Mouse (Mus musculus): ENCODE measurements around the gene Fig4. TPM values are rescaled to one million over a fixed set of nuclear protein-coding genes. Genes with fewer than 3 reads are reported as not detected.

The Fig4 gene
- polyA plus RNA-seq, 1 experiment from 2014 or later: 19.6 TPM

DNA sequence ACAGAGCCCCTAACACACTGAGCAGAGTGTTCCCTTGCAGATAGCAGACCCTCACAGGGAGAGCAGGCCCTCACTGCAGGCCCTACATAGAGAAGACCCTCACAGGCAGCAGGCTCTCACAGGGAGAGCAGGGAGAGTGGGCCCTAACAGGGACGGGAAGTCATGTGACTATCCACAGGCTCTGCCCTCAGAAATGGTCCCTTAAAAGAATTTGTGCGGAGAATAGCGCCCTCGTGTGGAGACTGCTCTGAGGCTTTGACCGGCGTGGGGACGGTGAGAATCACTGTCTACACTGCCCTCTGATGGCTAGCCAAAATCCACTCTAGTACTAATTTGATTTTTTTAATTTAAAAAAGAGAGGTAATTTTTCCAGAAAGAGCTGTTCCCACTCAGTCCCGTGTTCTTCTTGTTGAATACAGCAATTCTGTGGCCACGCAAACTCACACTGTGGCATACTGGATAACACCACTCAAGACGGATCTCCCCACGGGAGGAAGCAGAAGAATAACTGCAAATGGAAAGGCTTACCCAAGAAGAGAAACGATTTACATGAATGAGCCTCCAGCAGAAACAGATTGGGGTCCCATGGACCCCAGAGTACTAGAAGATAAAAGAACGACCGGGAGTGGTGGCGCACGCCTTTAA lies 14.2 kb downstream of the Fig4 start:
- DNase-seq (ENCODE audit: low spot score): peak; percentile 90
- no peaks in the 10 kb centered on the region for H3K9me3 ChIP-seq
- H3K4me3 ChIP-seq: no peak overlapping the region
- WGBS: 41% methylated on average over 16 of the region's 16 CpGs
- H3K4me1 ChIP-seq (replicated peaks): peaks cover 22% of the 10 kb centered on the region
- no peaks in the 10 kb centered on the region for H3K27me3 ChIP-seq (ENCODE audit: insufficient read depth, poor library complexity, severe bottlenecking)
- peak overlapping the region; percentile 83 for H3K27ac ChIP-seq
- H3K36me3 ChIP-seq: peaks cover 4% of the 10 kb centered on the region; the same call in 1 of the 2 replicates

GRCm38 (mm10) chr10:41288074-41288473 lies 15.0 kb downstream of the Fig4 start:
- DNase-seq (ENCODE audit: low spot score): no peak
- Histone ChIP-seq H3K27ac (peak overlapping the region; percentile 83; the same call in 1 of the 2 replicates), H3K4me3 (no peak overlapping the region), H3K4me1 (replicated peaks) (peaks cover 16% of the 10 kb centered on the region), H3K27me3 (ENCODE audit: insufficient read depth, poor library complexity, severe bottlenecking) (no peaks in the 10 kb centered on the region), H3K9me3 (no peaks in the 10 kb centered on the region), H3K36me3 (peaks cover 7% of the 10 kb centered on the region; the same call in 1 of the 2 replicates)
- WGBS: 91% methylated on average over 1 of the region's 1 CpGs

DNA sequence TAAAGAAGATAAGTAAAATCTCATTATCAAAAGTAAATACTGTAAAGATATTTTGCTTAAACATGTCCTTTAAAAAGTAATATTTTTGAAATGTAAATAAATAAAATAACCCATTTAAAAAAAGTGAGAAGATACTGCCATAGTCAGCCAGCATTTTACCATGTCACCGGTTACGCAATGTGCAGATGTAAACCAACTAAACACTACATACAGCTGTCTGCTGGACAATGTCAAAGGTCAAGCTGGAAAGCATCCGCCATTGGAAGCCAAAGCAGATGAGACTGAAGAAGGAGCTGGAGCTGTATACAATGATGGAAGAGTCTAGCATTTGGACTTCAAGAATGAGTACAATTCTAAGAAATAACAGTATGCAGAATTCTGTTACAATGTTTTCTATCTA lies 15.4 kb downstream of the Fig4 start:
- WGBS: 87% methylated on average over 3 of the region's 3 CpGs
- Histone ChIP-seq H3K36me3 (peaks cover 7% of the 10 kb centered on the region; the same call in 1 of the 2 replicates), H3K9me3 (no peaks in the 10 kb centered on the region), H3K4me3 (no peak overlapping the region), H3K27me3 (ENCODE audit: insufficient read depth, poor library complexity, severe bottlenecking) (no peaks in the 10 kb centered on the region), H3K4me1 (replicated peaks) (peaks cover 11% of the 10 kb centered on the region), H3K27ac (no peak overlapping the region)
- DNase-seq (ENCODE audit: low spot score): no peak

- no peaks in the 10 kb centered on the region for H3K27me3 ChIP-seq (ENCODE audit: insufficient read depth, poor library complexity, severe bottlenecking)
- H3K4me3 ChIP-seq: no peak overlapping the region
- H3K27ac ChIP-seq: no peak overlapping the region
- H3K9me3 ChIP-seq: no peaks in the 10 kb centered on the region
- 90% methylated on average over 2 of the region's 2 CpGs for WGBS
- no peaks in the 10 kb centered on the region for H3K4me1 ChIP-seq (replicated peaks)
- peaks cover 7% of the 10 kb centered on the region; the same call in 1 of the 2 replicates for H3K36me3 ChIP-seq
- DNase-seq (ENCODE audit: low spot score): no peak
Measured at GRCm38 (mm10) chr10:41282086-41282485, 21.0 kb downstream of the Fig4 start.

DNA sequence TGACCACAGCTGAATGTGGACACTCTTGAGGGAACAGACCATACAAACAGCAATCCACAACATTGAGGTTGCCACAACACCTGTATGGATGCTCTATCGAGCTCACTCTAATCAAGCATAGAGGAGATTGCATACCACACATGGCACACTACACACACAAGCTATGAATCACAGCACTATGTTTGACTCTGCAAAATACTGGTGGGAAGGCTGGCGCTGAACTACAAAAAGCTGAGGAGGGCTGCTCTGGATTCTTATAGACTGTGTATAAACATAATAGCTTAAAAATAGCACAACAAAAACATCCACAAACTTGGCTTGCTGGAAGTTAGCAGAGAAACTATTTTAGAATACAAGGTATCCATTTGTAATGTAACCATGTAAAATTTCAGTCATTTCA lies 22.3 kb downstream of the Fig4 start:
- Histone ChIP-seq H3K27ac (no peak overlapping the region), H3K4me3 (no peak overlapping the region), H3K36me3 (peaks cover 7% of the 10 kb centered on the region; the same call in 1 of the 2 replicates), H3K27me3 (ENCODE audit: insufficient read depth, poor library complexity, severe bottlenecking) (no peaks in the 10 kb centered on the region), H3K4me1 (replicated peaks) (no peaks in the 10 kb centered on the region), H3K9me3 (no peaks in the 10 kb centered on the region)
- 91% methylated on average over 2 of the region's 2 CpGs for WGBS
- DNase-seq (ENCODE audit: low spot score): no peak

DNA sequence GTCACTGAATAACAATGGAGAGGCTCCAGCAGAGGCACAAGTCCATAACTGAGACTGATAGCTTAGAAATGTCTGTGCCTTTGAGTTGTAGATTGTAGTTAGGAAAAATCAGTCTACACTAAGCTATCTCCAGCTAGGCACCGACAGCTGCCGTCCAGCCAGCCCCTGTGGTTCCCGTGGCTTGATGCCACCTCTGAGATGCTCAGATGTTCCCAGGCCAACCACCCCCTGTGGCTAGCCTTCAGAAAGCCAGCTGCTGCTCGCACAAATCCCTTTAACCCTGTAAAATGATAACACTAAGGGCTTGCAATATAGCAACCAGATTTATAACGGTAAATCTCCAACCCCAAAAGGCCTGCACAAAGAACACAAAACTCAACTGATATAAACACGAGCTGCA lies 22.9 kb downstream of the Fig4 start:
- Histone ChIP-seq H3K4me1 (replicated peaks) (no peaks in the 10 kb centered on the region), H3K9me3 (no peaks in the 10 kb centered on the region), H3K4me3 (no peak overlapping the region), H3K27me3 (ENCODE audit: insufficient read depth, poor library complexity, severe bottlenecking) (no peaks in the 10 kb centered on the region), H3K27ac (no peak overlapping the region), H3K36me3 (peaks cover 7% of the 10 kb centered on the region; the same call in 1 of the 2 replicates)
- WGBS: 58% methylated on average over 6 of the region's 6 CpGs
- no peak for DNase-seq (ENCODE audit: low spot score)

GRCm38 (mm10) chr10:41278808-41279207 lies 24.3 kb downstream of the Fig4 start:
- Histone ChIP-seq H3K9me3 (no peaks in the 10 kb centered on the region), H3K4me3 (no peak overlapping the region), H3K27me3 (ENCODE audit: insufficient read depth, poor library complexity, severe bottlenecking) (no peaks in the 10 kb centered on the region), H3K27ac (no peak overlapping the region), H3K4me1 (replicated peaks) (no peaks in the 10 kb centered on the region), H3K36me3 (peaks cover 3% of the 10 kb centered on the region; the same call in 1 of the 2 replicates)
- no peak for DNase-seq (ENCODE audit: low spot score)
- 78% methylated on average over 1 of the region's 1 CpGs for WGBS

- no peak overlapping the region for H3K4me3 ChIP-seq
- no peaks in the 10 kb centered on the region for H3K27me3 ChIP-seq (ENCODE audit: insufficient read depth, poor library complexity, severe bottlenecking)
- no peak overlapping the region for H3K27ac ChIP-seq
- WGBS: 87% methylated on average over 1 of the region's 1 CpGs
- no peaks in the 10 kb centered on the region for H3K9me3 ChIP-seq
- H3K36me3 ChIP-seq: no peaks in the 10 kb centered on the region
- H3K4me1 ChIP-seq (replicated peaks): no peaks in the 10 kb centered on the region
- DNase-seq (ENCODE audit: low spot score): no peak
Measured at GRCm38 (mm10) chr10:41274871-41275270, 28.2 kb downstream of the Fig4 start.

- no peaks in the 10 kb centered on the region for H3K4me1 ChIP-seq (replicated peaks)
- no peaks in the 10 kb centered on the region for H3K9me3 ChIP-seq
- DNase-seq (ENCODE audit: low spot score): no peak
- WGBS: 47% methylated on average over 7 of the region's 7 CpGs
- no peak overlapping the region for H3K27ac ChIP-seq
- no peak overlapping the region for H3K4me3 ChIP-seq
- 0 out of 2 replicates have a peak, but pooled peaks cover 2% of the 10 kb centered on the region for H3K36me3 ChIP-seq
- H3K27me3 ChIP-seq (ENCODE audit: insufficient read depth, poor library complexity, severe bottlenecking): no peaks in the 10 kb centered on the region
Measured at GRCm38 (mm10) chr10:41271860-41272259, 31.2 kb downstream of the Fig4 start.

DNA sequence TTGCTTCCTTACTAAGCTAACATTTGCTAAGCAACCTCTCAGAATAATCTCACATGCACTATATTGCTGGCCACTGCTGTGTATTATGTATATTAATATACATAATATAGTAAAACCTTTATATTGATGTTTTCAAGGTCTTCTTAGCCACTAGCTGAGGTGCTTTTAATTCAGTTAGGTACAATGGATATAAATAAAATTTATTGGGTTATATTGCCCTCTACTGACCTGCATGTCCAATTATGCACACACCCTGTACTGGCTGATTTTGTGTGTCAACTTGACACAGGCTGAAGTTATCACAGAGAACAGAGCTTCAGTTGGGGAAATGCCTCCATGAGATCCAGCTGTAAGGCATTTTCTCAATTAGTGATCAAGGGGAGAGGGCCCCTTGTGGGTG lies 41.2 kb downstream of the Fig4 start:
- DNase-seq (ENCODE audit: low spot score): no peak
- Histone ChIP-seq H3K4me3 (no peak overlapping the region), H3K4me1 (replicated peaks) (no peaks in the 10 kb centered on the region), H3K9me3 (no peaks in the 10 kb centered on the region), H3K27ac (no peak overlapping the region), H3K36me3 (peaks cover 19% of the 10 kb centered on the region), H3K27me3 (ENCODE audit: insufficient read depth, poor library complexity, severe bottlenecking) (no peaks in the 10 kb centered on the region)

DNA sequence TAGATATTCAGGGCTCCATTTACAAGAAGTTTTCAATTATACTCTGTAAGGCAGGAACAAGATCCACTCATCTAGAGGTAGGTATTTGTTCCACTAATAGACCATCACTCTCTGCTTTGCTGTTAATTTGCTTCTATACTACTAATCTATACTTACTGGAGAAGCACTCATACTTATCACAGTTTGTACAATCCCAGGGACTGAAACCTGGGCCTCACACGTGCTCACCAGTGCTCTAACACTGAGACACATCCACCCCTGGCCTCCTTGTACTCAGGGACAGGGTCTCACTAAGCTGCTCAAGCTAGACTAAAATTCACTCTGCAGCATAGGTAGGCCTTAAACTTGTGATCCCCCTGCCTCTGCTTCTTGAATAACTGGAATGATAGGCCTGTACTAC lies 41.8 kb downstream of the Fig4 start:
- DNase-seq (ENCODE audit: low spot score): no peak
- Histone ChIP-seq H3K27ac (no peak overlapping the region), H3K4me1 (replicated peaks) (no peaks in the 10 kb centered on the region), H3K4me3 (no peak overlapping the region), H3K36me3 (peaks cover 19% of the 10 kb centered on the region), H3K9me3 (no peaks in the 10 kb centered on the region), H3K27me3 (ENCODE audit: insufficient read depth, poor library complexity, severe bottlenecking) (no peaks in the 10 kb centered on the region)
- 60% methylated on average over 1 of the region's 1 CpGs for WGBS

- WGBS: 59% methylated on average over 8 of the region's 8 CpGs
- DNase-seq (ENCODE audit: low spot score): no peak
Measured at GRCm38 (mm10) chr10:41260243-41261006, 42.6 kb downstream of the Fig4 start.

DNA sequence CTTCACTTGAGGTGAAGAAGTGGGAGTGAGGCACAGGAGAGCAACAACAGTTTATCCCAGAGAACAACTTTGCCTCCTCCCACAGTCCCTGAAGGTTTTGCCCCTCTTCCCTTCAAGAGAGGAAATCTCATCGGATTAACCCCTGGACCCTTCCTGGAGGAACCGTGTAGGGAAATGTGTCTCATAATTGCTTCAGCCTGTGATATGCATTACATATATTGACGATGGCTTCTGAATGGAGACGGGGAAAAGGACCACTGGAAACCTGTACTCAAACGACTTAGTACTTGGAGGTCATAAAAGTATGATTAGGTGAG lies 52.4 kb downstream of the Fig4 start:
- no peak for DNase-seq (ENCODE audit: low spot score)
- Histone ChIP-seq H3K4me1 (replicated peaks) (peaks cover 15% of the 10 kb centered on the region), H3K27me3 (ENCODE audit: insufficient read depth, poor library complexity, severe bottlenecking) (no peaks in the 10 kb centered on the region), H3K9me3 (no peaks in the 10 kb centered on the region), H3K4me3 (no peak overlapping the region), H3K27ac (peak overlapping the region; percentile 78), H3K36me3 (peaks cover 12% of the 10 kb centered on the region)
- 73% methylated on average over 5 of the region's 5 CpGs for WGBS

More at GRCm38 (mm10) chr10:41260243-41261006, 42.6 kb downstream of the Fig4 start:
- H3K36me3 ChIP-seq: peaks cover 21% of the 10 kb centered on the region
- no peaks in the 10 kb centered on the region for H3K4me1 ChIP-seq (replicated peaks)
- no peak overlapping the region for H3K4me3 ChIP-seq
- H3K9me3 ChIP-seq: no peaks in the 10 kb centered on the region
- H3K27ac ChIP-seq: no peak overlapping the region
- H3K27me3 ChIP-seq (ENCODE audit: insufficient read depth, poor library complexity, severe bottlenecking): no peaks in the 10 kb centered on the region

Measured in hindbrain, embryonic 10.5 days (tissue).